Mouse (Mus musculus) CH12.LX (cell line): ENCODE measurements around the gene Fam71b.

ENCODE experiments used
- CTCF ChIP-seq, 2 experiments: IDR thresholded peaks in 1 of 2; conservative IDR thresholded peaks in 1 of 2; 2 replicates each; pipeline ENCODE4 v1.5.1; 2011 to 2012; ENCODE audit warnings: low read depth in 2 of 2, low read length in 2 of 2, improper control_type of control experiment in 1 of 2, inconsistent platforms in 1 of 2, mild to moderate bottlenecking in 1 of 2, moderate library complexity in 1 of 2
- ELF1 ChIP-seq: IDR thresholded peaks from 2 replicates; pipeline ENCODE4 v1.6.1; 2014; ENCODE audit warnings: low read depth, mild to moderate bottlenecking, inconsistent platforms, low read length, improper control_type of control experiment
- HCFC1 ChIP-seq: IDR thresholded peaks from 2 replicates; pipeline ENCODE4 v1.6.1; 2012; ENCODE audit warnings: low read depth, mild to moderate bottlenecking, inconsistent platforms, low read length, improper control_type of control experiment
- JUND ChIP-seq: conservative IDR thresholded peaks from 2 replicates; pipeline ENCODE4 v1.6.1; 2011; ENCODE audit warnings: low read depth, low read length, improper control_type of control experiment
- MAZ ChIP-seq: IDR thresholded peaks from 2 replicates; pipeline ENCODE4 v1.6.1; 2012; ENCODE audit warnings: low read depth, mild to moderate bottlenecking, inconsistent platforms, low read length, improper control_type of control experiment, moderate library complexity
- MXI1 ChIP-seq: IDR thresholded peaks from 2 replicates; pipeline ENCODE4 v1.6.1; 2011; ENCODE audit warnings: mild to moderate bottlenecking, low read depth, low read length, improper control_type of control experiment
- POLR2A ChIP-seq: IDR thresholded peaks from 2 replicates; pipeline ENCODE4 v1.6.1; 2011; ENCODE audit warnings: low read depth, mild to moderate bottlenecking, improper control_type of control experiment, low read length
- POLR2AphosphoS2 ChIP-seq: IDR thresholded peaks from 2 replicates; pipeline ENCODE4 v1.6.1; 2011; ENCODE audit warnings: low read depth, low read length, improper control_type of control experiment
- USF1 ChIP-seq: IDR thresholded peaks from 2 replicates; pipeline ENCODE4 v1.6.1; 2014; ENCODE audit warnings: low read depth, mild to moderate bottlenecking, inconsistent platforms, low read length, improper control_type of control experiment
- ZC3H11A ChIP-seq: IDR thresholded peaks from 2 replicates; pipeline ENCODE4 v1.6.1; 2012; ENCODE audit warnings: low read depth, mild to moderate bottlenecking, inconsistent platforms, low read length, improper control_type of control experiment
- ZKSCAN1 ChIP-seq: IDR thresholded peaks from 2 replicates; pipeline ENCODE4 v1.6.1; 2012; ENCODE audit warnings: low read depth, inconsistent platforms, low read length, improper control_type of control experiment, borderline replicate concordance

GRCm38 (mm10) chr11:46406721-46407120, 10.4 kb downstream of the Fam71b start:
- TF ChIP-seq POLR2AphosphoS2 (no peak), CTCF (conservative IDR thresholded peaks at IDR 0.05 in 1 of 2, IDR thresholded peaks at IDR 0.05 in 1 of 2; ENCODE audit: low read depth in 2 of 2, low read length in 2 of 2) (no peak), MXI1 (no peak), ELF1 (no peak), MAZ (no peak), POLR2A (no peak), HCFC1 (no peak), ZKSCAN1 (no peak), USF1 (no peak), JUND (no peak), ZC3H11A (no peak)
